In the genomic region with DNA sequence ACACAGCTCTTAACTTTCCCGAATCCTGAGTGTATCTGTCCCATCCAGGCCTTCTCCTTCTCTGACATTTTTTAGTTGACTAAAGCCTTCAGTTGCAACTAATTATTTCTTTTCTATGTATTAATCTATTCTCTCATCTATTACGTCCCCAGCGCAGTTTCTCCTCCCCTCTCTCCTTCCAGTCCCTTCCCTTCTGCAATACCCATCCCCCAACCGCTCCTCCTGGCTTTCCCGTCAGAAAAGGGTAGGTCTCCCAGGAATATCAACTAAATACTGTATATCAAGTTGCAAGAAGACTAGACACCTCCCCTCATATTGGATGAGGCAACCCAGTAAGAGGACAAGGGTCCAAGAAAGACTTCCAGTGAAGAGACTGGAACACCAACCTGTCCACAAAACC, we compare ENCODE assay signal across 8 mouse cellular contexts. TPM values are rescaled to one million over a fixed set of nuclear protein-coding genes. Genes with fewer than 3 reads are reported as not detected.
DNase-seq lines count a peak whose midpoint lies in the region; ATAC-seq and TF ChIP-seq lines count a peak whose summit lies in the region.

No protein-coding gene starts in this region.

- H3K36me3 ChIP-seq in forebrain, embryonic 10.5 days (replicated peaks), result no peaks in the 10 kb centered on the region
- no peaks in the 10 kb centered on the region for H3K36me3 ChIP-seq in intestine, postnatal 0 days (ENCODE audit: control insufficient read depth, insufficient read depth)
- no peaks in the 10 kb centered on the region for H3K36me3 ChIP-seq in neural tube, embryonic 12.5 days

- peak overlapping the region; percentile 73 for H3K4me2 ChIP-seq in intestine, postnatal 0 days (replicated peaks; ENCODE audit: low read depth)
- H3K4me2 ChIP-seq in neural tube, embryonic 12.5 days (replicated peaks), result peak overlapping the region; percentile 66

- no peaks in the 10 kb centered on the region for H3K9me3 ChIP-seq in forebrain, embryonic 10.5 days
- H3K9me3 ChIP-seq in intestine, postnatal 0 days (ENCODE audit: control insufficient read depth), result no peaks in the 10 kb centered on the region
- no peaks in the 10 kb centered on the region for H3K9me3 ChIP-seq in neural tube, embryonic 12.5 days

- peak overlapping the region; percentile 54 for H3K4me3 ChIP-seq in layer of hippocampus, adult 2 months
- peak overlapping the region; percentile 52 for H3K4me3 ChIP-seq in forebrain, embryonic 10.5 days
- peak overlapping the region; percentile 36 for H3K4me3 ChIP-seq in intestine, postnatal 0 days (ENCODE audit: low read depth, low read length)
- H3K4me3 ChIP-seq in neural tube, embryonic 12.5 days, result peak overlapping the region; percentile 31

- no peak for TF ChIP-seq CTCF in layer of hippocampus, adult 2 months (conservative IDR thresholded peaks at IDR 0.05)
- TF ChIP-seq CTCF in intestine, postnatal 0 days (IDR thresholded peaks at IDR 0.05; ENCODE audit: low read depth), result no peak

- no peak for ATAC-seq in intestine, postnatal 0 days
- 0 out of 2 replicates have a peak, but pooled peaks have one; percentile 37 for ATAC-seq in neural tube, embryonic 12.5 days (ENCODE audit: low FRiP score, low read depth)

- peaks cover 59% of the 10 kb centered on the region for H3K27me3 ChIP-seq in forebrain, embryonic 10.5 days (ENCODE audit: poor library complexity, severe bottlenecking)
- no peaks in the 10 kb centered on the region for H3K27me3 ChIP-seq in intestine, postnatal 0 days (replicated peaks; ENCODE audit: control insufficient read depth, insufficient read depth, low read length)
- H3K27me3 ChIP-seq in neural tube, embryonic 12.5 days (replicated peaks), result peaks cover 7% of the 10 kb centered on the region; the same call in 1 of the 2 replicates

- peak overlapping the region; percentile 46; the same call in 1 of the 2 replicates for H3K9ac ChIP-seq in intestine, postnatal 0 days (ENCODE audit: low read depth, low read length)
- H3K9ac ChIP-seq in neural tube, embryonic 12.5 days, result peak overlapping the region; percentile 55

- no peak overlapping the region for H3K27ac ChIP-seq in layer of hippocampus, adult 2 months
- peak overlapping the region; percentile 77 for H3K27ac ChIP-seq in forebrain, embryonic 10.5 days
- H3K27ac ChIP-seq in intestine, postnatal 0 days (ENCODE audit: low read depth, low read length), result no peak overlapping the region
- H3K27ac ChIP-seq in neural tube, embryonic 12.5 days, result no peak overlapping the region

- peaks cover 15% of the 10 kb centered on the region for H3K4me1 ChIP-seq in forebrain, embryonic 10.5 days
- no peaks in the 10 kb centered on the region; the same call in 1 of the 2 replicates for H3K4me1 ChIP-seq in intestine, postnatal 0 days (replicated peaks; ENCODE audit: control insufficient read depth, insufficient read depth, low read length)
- H3K4me1 ChIP-seq in neural tube, embryonic 12.5 days, result peaks cover 6% of the 10 kb centered on the region; the same call in 1 of the 2 replicates

- DNase-seq in layer of hippocampus, adult 2 months (ENCODE audit: low spot score in 2 of 2), result no peak
- DNase-seq in layer of hippocampus, postnatal 25 days (ENCODE audit: extremely low spot score in 1 of 2, low spot score in 1 of 2), result no peak
- no peak for DNase-seq in forebrain, embryonic 10.5 days (ENCODE audit: extremely low spot score, low spot score)
- DNase-seq in B cell, adult 2 months, result no peak
- no peak for DNase-seq in embryo, embryonic 9.5 days (ENCODE audit: extremely low spot score)
- DNase-seq in layer of hippocampus, postnatal 14 days (ENCODE audit: low spot score in 2 of 2), result no peak

- 6% methylated on average over 5 of the region's 5 CpGs for WGBS in forebrain, embryonic 10.5 days
- 22% methylated on average over 5 of the region's 5 CpGs for WGBS in intestine, postnatal 0 days
- WGBS in neural tube, embryonic 12.5 days, result 13% methylated on average over 5 of the region's 5 CpGs

RNA-seq across cellular contexts. Expression of a gene that starts 22.0 kb away (rescaled TPM):
- under 1 TPM in 1 of 2 experiments, not detected in 1; 0.46 TPM for total RNA-seq in layer of hippocampus, adult 2 months (2021)
- under 1 TPM; 0.63 to 0.79 TPM for total RNA-seq in layer of hippocampus, postnatal 25 days (2021)
- polyA plus RNA-seq in forebrain, embryonic 10.5 days (2016; fragmentation: Nextera tagmentation; extraction: Ambion mirVana), result 1.4 and 1.6 TPM in 2 replicates
- polyA plus RNA-seq in intestine, postnatal 0 days (2015; fragmentation: Nextera tagmentation; extraction: Ambion mirVana), result 22.3 and 24.4 TPM in 2 replicates
- polyA plus RNA-seq in neural tube, embryonic 12.5 days (2016; fragmentation: Nextera tagmentation; extraction: Ambion mirVana), result 1.2 and 1.5 TPM in 2 replicates
- 1 to 10 TPM in 1 of 2 experiments, under 1 TPM in 1; 0.81 to 2.7 TPM for total RNA-seq in layer of hippocampus, postnatal 14 days (2021)

RNA-seq across cellular contexts. Expression of a gene that starts 22.8 kb away (rescaled TPM):
- total RNA-seq in layer of hippocampus, adult 2 months (2021), result not detected
- not detected for total RNA-seq in layer of hippocampus, postnatal 25 days (2021)
- polyA plus RNA-seq in forebrain, embryonic 10.5 days (2016; fragmentation: Nextera tagmentation; extraction: Ambion mirVana), result not detected in 2 replicates
- polyA plus RNA-seq in intestine, postnatal 0 days (2015; fragmentation: Nextera tagmentation; extraction: Ambion mirVana), result 0.05 and 0.22 TPM in 2 replicates
- not detected in 2 replicates for polyA plus RNA-seq in neural tube, embryonic 12.5 days (2016; fragmentation: Nextera tagmentation; extraction: Ambion mirVana)
- under 1 TPM in 1 of 2 experiments, not detected in 1; 0.10 TPM for total RNA-seq in layer of hippocampus, postnatal 14 days (2021)

RNA-seq across cellular contexts. Expression of a gene that starts 29.3 kb away (rescaled TPM):
- 10 to 100 TPM; 22.8 to 24.9 TPM for total RNA-seq in layer of hippocampus, adult 2 months (2021)
- total RNA-seq in layer of hippocampus, postnatal 25 days (2021), result 10 to 100 TPM; 25.8 to 26.2 TPM
- 84.9 and 90.1 TPM in 2 replicates for polyA plus RNA-seq in forebrain, embryonic 10.5 days (2016; fragmentation: Nextera tagmentation; extraction: Ambion mirVana)
- polyA plus RNA-seq in intestine, postnatal 0 days (2015; fragmentation: Nextera tagmentation; extraction: Ambion mirVana), result 316 and 320 TPM in 2 replicates
- polyA plus RNA-seq in neural tube, embryonic 12.5 days (2016; fragmentation: Nextera tagmentation; extraction: Ambion mirVana), result 101 and 102 TPM in 2 replicates
- total RNA-seq in layer of hippocampus, postnatal 14 days (2021), result 10 to 100 TPM; 35.3 to 37.6 TPM

RNA-seq across cellular contexts. Expression of a gene that starts 59.5 kb away (rescaled TPM):
- total RNA-seq in layer of hippocampus, adult 2 months (2021), result 10 to 100 TPM; 10.2 to 11.0 TPM
- 10 to 100 TPM in 1 of 2 experiments, 1 to 10 TPM in 1; 7.0 to 12.5 TPM for total RNA-seq in layer of hippocampus, postnatal 25 days (2021)
- polyA plus RNA-seq in forebrain, embryonic 10.5 days (2016; fragmentation: Nextera tagmentation; extraction: Ambion mirVana), result 16.8 and 19.5 TPM in 2 replicates
- 144 and 157 TPM in 2 replicates for polyA plus RNA-seq in intestine, postnatal 0 days (2015; fragmentation: Nextera tagmentation; extraction: Ambion mirVana)
- polyA plus RNA-seq in neural tube, embryonic 12.5 days (2016; fragmentation: Nextera tagmentation; extraction: Ambion mirVana), result 18.5 and 26.8 TPM in 2 replicates
- 1 to 10 TPM; 7.9 to 9.4 TPM for total RNA-seq in layer of hippocampus, postnatal 14 days (2021)
